Mouse (Mus musculus) small intestine, adult 2 months (tissue): ENCODE measurements around the gene Zfp710.

Source experiments
- CTCF ChIP-seq: fragments of 200-500 bp; IDR thresholded peaks from 2 replicates; pipeline ENCODE4 v1.5.1; 2012; ENCODE audit warnings: low read depth, mild to moderate bottlenecking, control low read depth, inconsistent platforms, low read length, moderate library complexity, mixed read lengths; ENCODE audit not compliant: insufficient replicate concordance, insufficient read length; ENCODE audit errors: extremely low read depth
- POLR2A ChIP-seq: fragments of 200-500 bp; IDR thresholded peaks from 2 replicates; pipeline ENCODE4 v1.6.1; 2012; ENCODE audit warnings: low read depth, mild to moderate bottlenecking, control low read depth, inconsistent platforms, low read length, moderate library complexity

- TF ChIP-seq POLR2A (no peak), CTCF (no peak)
Measured at GRCm38 (mm10) chr7:80123672-80124071, 99.1 kb downstream of the Zfp710 start.
